Mouse (Mus musculus): ENCODE measurements around the gene Sult2b1. TPM values are rescaled to one million over a fixed set of nuclear protein-coding genes. Genes with fewer than 3 reads are reported as not detected.
A peak's percentile ranks its signal among the peaks of the same experiment; 100 is the strongest.

The Sult2b1 gene
- polyA plus RNA-seq, 1 experiment: not detected

DNA sequence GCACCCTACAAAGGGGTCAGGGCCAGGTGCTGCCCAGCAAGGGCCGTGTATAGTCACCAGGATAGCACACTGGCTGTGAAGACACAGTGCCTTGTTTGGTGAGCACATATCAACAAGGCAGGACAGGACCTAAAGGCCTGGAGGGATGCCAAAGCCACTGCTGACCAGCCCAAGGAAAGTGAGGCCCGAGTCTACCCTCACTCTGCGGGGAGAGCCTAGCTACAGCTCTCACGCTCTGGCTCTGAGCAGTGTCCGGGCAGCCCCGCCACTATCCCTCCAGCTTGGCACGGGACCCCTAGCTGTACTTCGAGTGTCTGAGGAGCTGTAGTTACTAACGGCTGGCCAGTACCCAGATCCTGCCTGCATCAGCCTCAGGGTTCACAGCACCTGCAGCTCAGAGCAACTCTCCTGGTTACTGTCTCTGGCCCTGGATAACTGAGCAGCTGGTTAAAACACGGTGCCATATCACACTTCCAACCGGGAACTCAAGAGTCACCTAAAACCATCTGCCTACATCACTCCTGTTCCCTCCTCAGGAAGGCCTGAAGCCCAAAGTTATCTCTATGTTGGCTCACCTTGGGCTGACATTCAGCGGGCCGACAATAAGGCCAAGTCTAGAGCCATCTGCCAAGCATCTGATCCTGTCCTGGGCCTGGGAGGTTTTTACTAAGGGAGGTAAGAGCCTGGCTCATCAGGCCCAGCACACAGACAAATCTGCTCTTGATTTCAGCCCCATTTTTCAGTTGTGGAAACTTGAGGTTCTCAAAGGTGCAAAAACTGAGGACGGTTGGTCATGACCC, 25.0 kb upstream of the Sult2b1 start:
- TF ChIP-seq POLR2A (IDR thresholded peaks at IDR 0.05; ENCODE audit: borderline replicate concordance, control insufficient read depth, low read depth, low read length) (no peak), CTCF (IDR thresholded peaks at IDR 0.05; ENCODE audit: control insufficient read depth, insufficient read depth, low read length) (no peak)
- 88% methylated on average over 14 of the region's 14 CpGs for WGBS
- no peaks in the 10 kb centered on the region for H3K4me1 ChIP-seq (ENCODE audit: control insufficient read depth, insufficient read depth, low read length)
- no peak overlapping the region for H3K4me3 ChIP-seq (replicated peaks; ENCODE audit: control insufficient read depth, low read depth, low read length)
- no peak overlapping the region for H3K27ac ChIP-seq (ENCODE audit: control insufficient read depth, insufficient read depth, low read depth, low read length, poor library complexity)

GRCm38 (mm10) chr7:45808471-45808870, 24.0 kb upstream of the Sult2b1 start:
- H3K4me1 ChIP-seq (ENCODE audit: control insufficient read depth, insufficient read depth, low read length): no peaks in the 10 kb centered on the region
- TF ChIP-seq POLR2A (IDR thresholded peaks at IDR 0.05; ENCODE audit: borderline replicate concordance, control insufficient read depth, low read depth, low read length) (no peak), CTCF (IDR thresholded peaks at IDR 0.05; ENCODE audit: control insufficient read depth, insufficient read depth, low read length) (no peak)
- H3K4me3 ChIP-seq (replicated peaks; ENCODE audit: control insufficient read depth, low read depth, low read length): no peak overlapping the region
- WGBS: 85% methylated on average over 11 of the region's 11 CpGs
- H3K27ac ChIP-seq (ENCODE audit: control insufficient read depth, insufficient read depth, low read depth, low read length, poor library complexity): no peak overlapping the region

DNA sequence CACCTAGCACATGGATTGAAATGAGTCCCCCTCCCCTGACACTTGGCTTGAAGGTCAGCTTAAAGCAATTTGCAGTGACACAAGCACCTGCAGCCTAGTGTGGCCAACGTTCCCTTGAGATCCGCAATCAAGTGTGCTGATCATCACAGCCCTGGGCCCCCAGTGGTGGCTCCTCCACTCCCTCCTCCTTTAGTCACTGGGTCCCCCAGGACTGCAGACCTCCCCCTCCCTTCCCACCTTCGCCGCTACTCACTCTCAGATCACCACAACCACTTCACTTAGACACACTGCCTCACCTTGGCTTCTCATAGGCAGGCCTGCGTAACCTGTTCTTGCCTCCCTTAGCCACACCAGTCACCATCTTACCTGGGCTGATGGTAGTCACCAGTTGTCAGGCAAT, 21.5 kb upstream of the Sult2b1 start:
- no peak for TF ChIP-seq CTCF (IDR thresholded peaks at IDR 0.05; ENCODE audit: control insufficient read depth, insufficient read depth, low read length)
- Histone ChIP-seq H3K4me1 (ENCODE audit: control insufficient read depth, insufficient read depth, low read length) (peaks cover 1% of the 10 kb centered on the region), H3K27ac (ENCODE audit: control insufficient read depth, insufficient read depth, low read depth, low read length, poor library complexity) (no peak overlapping the region), H3K4me3 (replicated peaks; ENCODE audit: control insufficient read depth, low read depth, low read length) (no peak overlapping the region)
- WGBS: 78% methylated on average over 5 of the region's 5 CpGs

DNA sequence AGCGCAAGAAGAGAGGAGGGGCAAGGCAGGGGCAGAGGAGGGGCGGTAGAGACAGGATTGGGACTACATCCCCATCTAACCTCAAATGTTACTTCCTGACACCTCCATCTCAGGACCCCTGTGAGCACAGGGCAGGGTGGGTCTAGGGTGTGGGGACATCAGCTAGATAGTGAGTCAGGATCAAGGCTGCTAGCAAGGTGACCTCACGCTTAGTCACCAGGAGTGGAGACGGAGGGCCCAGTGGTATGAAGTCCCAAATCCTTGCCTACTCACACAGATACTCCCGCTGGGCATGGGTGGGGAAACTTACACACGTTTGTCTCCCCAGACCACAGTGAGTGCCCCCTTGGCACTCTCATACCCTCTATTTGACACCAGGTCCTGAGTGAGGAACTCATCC, 18.1 kb upstream of the Sult2b1 start:
- WGBS: 80% methylated on average over 6 of the region's 6 CpGs
- Histone ChIP-seq H3K4me3 (replicated peaks; ENCODE audit: control insufficient read depth, low read depth, low read length) (no peak overlapping the region), H3K4me1 (ENCODE audit: control insufficient read depth, insufficient read depth, low read length) (peaks cover 1% of the 10 kb centered on the region), H3K27ac (ENCODE audit: control insufficient read depth, insufficient read depth, low read depth, low read length, poor library complexity) (no peak overlapping the region)
- TF ChIP-seq POLR2A (IDR thresholded peaks at IDR 0.05; ENCODE audit: borderline replicate concordance, control insufficient read depth, low read depth, low read length): no peak
- TF ChIP-seq CTCF (IDR thresholded peaks at IDR 0.05; ENCODE audit: control insufficient read depth, insufficient read depth, low read length): no peak

GRCm38 (mm10) chr7:45801348-45801747, 16.9 kb upstream of the Sult2b1 start:
- Histone ChIP-seq H3K27ac (ENCODE audit: control insufficient read depth, insufficient read depth, low read depth, low read length, poor library complexity) (no peak overlapping the region), H3K4me1 (ENCODE audit: control insufficient read depth, insufficient read depth, low read length) (peaks cover 1% of the 10 kb centered on the region), H3K4me3 (replicated peaks; ENCODE audit: control insufficient read depth, low read depth, low read length) (peak overlapping the region; percentile 53)
- no peak for TF ChIP-seq POLR2A (IDR thresholded peaks at IDR 0.05; ENCODE audit: borderline replicate concordance, control insufficient read depth, low read depth, low read length)
- peak; percentile 100 for TF ChIP-seq CTCF (IDR thresholded peaks at IDR 0.05; ENCODE audit: control insufficient read depth, insufficient read depth, low read length)
- WGBS: 2% methylated on average over 12 of the region's 12 CpGs

DNA sequence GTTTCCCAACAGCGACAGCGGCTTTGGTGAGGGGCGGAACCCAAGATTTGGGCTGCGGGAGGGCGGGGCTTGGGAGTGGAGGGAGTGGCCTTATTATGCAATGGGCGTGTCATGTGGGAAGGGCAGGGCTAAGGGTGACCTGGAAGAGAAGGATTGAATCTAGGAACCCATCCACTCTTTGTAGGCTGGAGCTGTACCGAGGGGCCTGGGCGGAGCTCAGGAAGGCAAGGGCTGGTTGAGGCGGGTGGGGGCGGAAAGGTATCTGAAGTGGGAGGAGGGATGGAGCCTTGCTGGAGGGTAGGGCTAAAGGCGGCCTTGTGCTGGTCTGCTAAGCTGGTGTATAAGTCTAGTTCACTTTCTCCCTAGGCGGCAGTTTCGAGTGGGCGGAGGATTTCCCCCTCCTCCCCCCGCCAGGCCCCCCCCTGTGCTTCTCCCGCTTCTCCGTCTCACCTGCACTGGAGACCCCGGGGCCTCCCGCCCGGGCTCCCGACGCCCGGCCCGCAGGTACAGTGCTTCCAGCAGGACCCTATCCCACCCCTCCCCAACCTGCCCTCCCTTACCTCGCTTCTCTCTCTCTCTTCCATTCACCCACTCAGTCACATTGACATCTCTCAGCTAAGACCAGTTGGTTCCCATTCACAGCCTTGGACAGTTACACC, 16.2 kb upstream of the Sult2b1 start:
- WGBS: 2% methylated on average over 25 of the region's 25 CpGs
- TF ChIP-seq CTCF (IDR thresholded peaks at IDR 0.05; ENCODE audit: control insufficient read depth, insufficient read depth, low read length) (no peak), POLR2A (IDR thresholded peaks at IDR 0.05; ENCODE audit: borderline replicate concordance, control insufficient read depth, low read depth, low read length) (0 out of 2 replicates have a peak, but pooled peaks have one; percentile 10)
- H3K27ac ChIP-seq (ENCODE audit: control insufficient read depth, insufficient read depth, low read depth, low read length, poor library complexity): no peak overlapping the region
- H3K4me1 ChIP-seq (ENCODE audit: control insufficient read depth, insufficient read depth, low read length): peaks cover 3% of the 10 kb centered on the region
- H3K4me3 ChIP-seq (replicated peaks; ENCODE audit: control insufficient read depth, low read depth, low read length): peak overlapping the region; percentile 53

- 38% methylated on average over 7 of the region's 7 CpGs for WGBS
- H3K4me3 ChIP-seq (replicated peaks; ENCODE audit: control insufficient read depth, low read depth, low read length): no peak overlapping the region
- no peak overlapping the region for H3K27ac ChIP-seq (ENCODE audit: control insufficient read depth, insufficient read depth, low read depth, low read length, poor library complexity)
- peaks cover 3% of the 10 kb centered on the region for H3K4me1 ChIP-seq (ENCODE audit: control insufficient read depth, insufficient read depth, low read length)
- TF ChIP-seq POLR2A (IDR thresholded peaks at IDR 0.05; ENCODE audit: borderline replicate concordance, control insufficient read depth, low read depth, low read length) (no peak), CTCF (IDR thresholded peaks at IDR 0.05; ENCODE audit: control insufficient read depth, insufficient read depth, low read length) (no peak)
Measured at GRCm38 (mm10) chr7:45800001-45800400, 15.5 kb upstream of the Sult2b1 start.

GRCm38 (mm10) chr7:45798931-45799330, 14.5 kb upstream of the Sult2b1 start:
- WGBS: 52% methylated on average over 7 of the region's 7 CpGs
- TF ChIP-seq POLR2A (IDR thresholded peaks at IDR 0.05; ENCODE audit: borderline replicate concordance, control insufficient read depth, low read depth, low read length) (no peak), CTCF (IDR thresholded peaks at IDR 0.05; ENCODE audit: control insufficient read depth, insufficient read depth, low read length) (no peak)
- Histone ChIP-seq H3K4me3 (replicated peaks; ENCODE audit: control insufficient read depth, low read depth, low read length) (no peak overlapping the region), H3K27ac (ENCODE audit: control insufficient read depth, insufficient read depth, low read depth, low read length, poor library complexity) (no peak overlapping the region), H3K4me1 (ENCODE audit: control insufficient read depth, insufficient read depth, low read length) (peaks cover 3% of the 10 kb centered on the region)

Measured in bone marrow, adult 2 months (tissue).